Mouse (Mus musculus): ENCODE data around the gene Smco4. TPM values are rescaled to one million over a fixed set of nuclear protein-coding genes. Genes with fewer than 3 reads are reported as not detected.

The Smco4 gene
- total RNA-seq, 2 experiments from 2014 or later = 28.9 to 34.1 TPM

Other genes starting within 250 kb of the Smco4 start
- 10 to 100 TPM; 46.9 to 51.3 TPM for gene Med17, start 213.5 kb upstream of the Smco4 start, total RNA-seq (2021)
- 100 to 1,000 TPM; 121 to 148 TPM for gene Taf1d, start 187.2 kb upstream of the Smco4 start, total RNA-seq (2021)
- gene 4931406C07Rik, start 187.0 kb upstream of the Smco4 start, total RNA-seq (2021) = 10 to 100 TPM; 68.9 to 71.8 TPM
- gene Cep295, start 135.6 kb upstream of the Smco4 start, total RNA-seq (2021) = 10 to 100 TPM; 25.5 to 27.4 TPM
- gene Deup1, start 134.5 kb downstream of the Smco4 start, total RNA-seq (2021) = under 1 TPM; 0.25 to 0.48 TPM
- 10 to 100 TPM; 34.6 to 38.6 TPM for gene Slc36a4, start 216.3 kb downstream of the Smco4 start, total RNA-seq (2021)